Mouse (Mus musculus) adrenal gland, adult 18-20 months (tissue): Measurements from ENCODE around the gene Samd14. TPM values are rescaled to one million over a fixed set of nuclear protein-coding genes. Genes with fewer than 3 reads are reported as not detected.
A peak's percentile ranks its signal among the peaks of the same experiment; 100 is the strongest.
"Not testable (repeated sequence)": the region's sequence is repeated elsewhere in the genome, so short reads cannot be mapped to it uniquely, and the experiment has no call there.

Experiments
- DNase-seq, 2 experiments: peaks; one replicate each; pipeline ENCODE4 v3.0.0; 2021 to 2022; ENCODE audit warnings: low spot score in 2 of 2
- total RNA-seq, 2 experiments: library from RNA; stranded (reverse); gene quantifications; 1 replicate in 1 of 2; 2 replicates in 1 of 2; pipeline ENCODE4 v1.2.3; 2021

Gene Samd14
- total RNA-seq, 2 experiments from 2014 or later, result 3.7 TPM

DNA sequence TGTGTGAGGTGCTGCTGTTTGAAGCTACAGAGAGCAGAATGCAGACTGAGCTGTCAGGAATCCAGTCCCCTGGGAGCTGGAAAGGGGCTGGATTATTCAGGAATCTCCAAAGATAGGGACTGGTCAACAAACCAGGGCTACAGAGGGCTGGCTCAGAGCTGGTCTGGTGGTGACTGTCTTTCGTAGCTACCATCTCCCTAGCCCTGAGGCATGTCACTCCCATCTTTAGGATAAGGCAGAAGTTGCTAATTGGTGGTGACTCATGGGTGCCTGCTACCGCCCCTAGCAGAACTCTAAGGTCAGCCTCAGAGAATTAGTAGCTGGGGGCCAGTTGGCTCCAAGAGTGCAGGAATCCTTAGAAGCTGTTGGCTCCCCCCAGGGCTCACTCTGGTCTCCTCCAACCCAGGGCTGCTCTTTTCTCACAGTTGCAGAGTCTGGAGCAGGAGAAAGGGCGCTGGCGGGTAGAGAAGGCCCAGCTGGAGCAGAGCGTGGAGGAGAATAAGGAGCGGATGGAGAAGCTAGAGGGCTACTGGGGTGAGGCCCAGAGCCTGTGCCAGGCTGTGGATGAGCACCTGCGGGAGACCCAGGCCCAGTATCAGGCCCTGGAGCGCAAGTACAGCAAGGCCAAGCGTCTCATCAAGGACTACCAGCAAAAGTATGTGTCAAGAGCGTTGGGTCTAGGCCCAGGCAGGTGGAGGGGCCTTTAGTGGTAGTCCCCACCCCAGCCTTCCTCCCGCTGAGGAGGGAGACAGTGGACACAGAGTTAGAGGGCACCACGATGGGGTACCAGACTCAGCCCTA is 5.3 kb upstream of the Samd14 start:
- peak in 1 of 2 experiments; percentile 21 for DNase-seq

DNA sequence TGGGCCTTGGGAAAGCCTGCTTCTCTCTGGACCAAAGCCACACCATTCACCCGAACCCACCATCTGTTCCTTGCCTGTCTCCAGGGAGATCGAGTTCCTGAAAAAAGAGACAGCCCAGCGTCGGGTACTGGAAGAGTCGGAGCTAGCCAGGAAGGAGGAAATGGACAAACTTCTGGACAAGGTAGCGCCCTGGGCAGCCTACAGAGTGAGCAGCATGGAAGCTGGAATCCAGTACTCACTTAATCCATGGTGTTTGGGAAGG is 4.8 kb upstream of the Samd14 start:
- no peak for DNase-seq

DNA sequence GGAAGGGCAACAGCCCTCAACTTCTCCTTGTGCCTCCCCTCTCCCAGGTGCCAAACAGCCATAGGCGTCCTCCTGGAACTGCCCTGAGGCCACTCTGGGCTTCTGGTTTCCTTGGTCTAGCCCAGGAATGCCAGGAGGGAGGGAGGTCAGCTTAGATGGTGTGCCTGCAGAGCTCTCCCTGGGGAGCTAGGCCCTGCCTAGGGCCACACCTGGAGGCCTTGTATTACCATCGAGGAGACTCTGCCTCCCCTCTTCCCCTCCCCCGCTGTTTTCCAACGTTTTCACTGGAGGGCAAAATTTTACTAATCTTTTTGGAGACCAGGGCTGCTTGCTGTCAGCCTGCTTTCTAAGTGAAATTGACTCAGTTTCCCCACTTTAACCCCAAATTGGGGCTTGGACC is 3.6 kb upstream of the Samd14 start:
- peak in 1 of 2 experiments; percentile 29 for DNase-seq

DNA sequence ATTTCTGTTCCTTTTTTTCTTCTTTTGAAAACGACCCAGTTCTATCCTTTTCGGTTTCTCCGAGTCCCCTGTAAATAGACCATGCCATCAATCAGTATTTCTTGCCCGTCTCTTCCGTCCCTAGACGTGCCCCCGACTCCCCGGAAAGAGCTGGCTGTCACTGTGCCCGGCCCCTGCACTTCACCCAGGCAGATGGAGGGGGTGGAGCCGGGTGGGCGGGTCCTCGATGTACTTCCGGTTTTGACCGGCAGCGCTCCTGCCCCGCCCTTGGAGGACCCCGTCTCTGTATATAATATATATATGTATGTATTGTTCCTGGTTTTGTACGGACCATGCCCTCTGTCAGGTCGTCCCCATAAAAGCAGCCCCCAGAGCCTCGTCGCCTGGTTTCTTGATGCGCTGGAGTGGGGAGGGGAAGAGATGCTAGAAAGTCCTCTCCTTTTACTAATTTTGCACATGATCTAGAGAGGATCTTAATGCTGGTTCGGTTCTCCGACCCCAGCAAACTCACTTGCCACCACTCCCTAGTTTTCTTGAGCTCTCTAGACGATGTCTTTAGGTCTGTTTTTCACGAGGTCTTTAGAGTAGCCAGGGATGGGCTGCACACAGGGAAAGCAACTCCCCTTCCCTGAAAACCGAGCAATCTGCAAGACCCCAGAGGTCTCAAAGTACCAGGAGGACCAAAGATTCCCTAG is 3.0 kb upstream of the Samd14 start:
- peak; percentile 73 to 80 for DNase-seq

DNA sequence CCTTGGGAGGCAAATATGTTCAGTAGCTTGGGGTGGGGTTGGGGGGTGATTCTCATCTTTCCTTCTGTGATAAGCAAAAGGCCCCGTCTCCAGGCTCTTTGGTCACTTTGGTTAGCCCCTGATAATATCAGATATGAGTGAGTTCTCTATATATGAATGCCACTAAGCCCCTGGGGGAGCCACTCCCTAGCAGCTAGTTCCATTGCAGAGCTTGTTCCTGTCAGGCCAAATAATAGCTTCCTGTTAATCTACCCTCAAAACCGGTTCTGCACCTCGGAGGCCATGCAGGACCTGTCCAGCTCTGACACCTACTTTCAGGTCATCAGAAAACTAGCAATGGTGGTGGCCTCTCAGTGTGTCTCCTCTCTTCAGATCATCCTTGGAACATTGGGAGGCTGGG is 2.3 kb upstream of the Samd14 start:
- DNase-seq, result no peak

DNA sequence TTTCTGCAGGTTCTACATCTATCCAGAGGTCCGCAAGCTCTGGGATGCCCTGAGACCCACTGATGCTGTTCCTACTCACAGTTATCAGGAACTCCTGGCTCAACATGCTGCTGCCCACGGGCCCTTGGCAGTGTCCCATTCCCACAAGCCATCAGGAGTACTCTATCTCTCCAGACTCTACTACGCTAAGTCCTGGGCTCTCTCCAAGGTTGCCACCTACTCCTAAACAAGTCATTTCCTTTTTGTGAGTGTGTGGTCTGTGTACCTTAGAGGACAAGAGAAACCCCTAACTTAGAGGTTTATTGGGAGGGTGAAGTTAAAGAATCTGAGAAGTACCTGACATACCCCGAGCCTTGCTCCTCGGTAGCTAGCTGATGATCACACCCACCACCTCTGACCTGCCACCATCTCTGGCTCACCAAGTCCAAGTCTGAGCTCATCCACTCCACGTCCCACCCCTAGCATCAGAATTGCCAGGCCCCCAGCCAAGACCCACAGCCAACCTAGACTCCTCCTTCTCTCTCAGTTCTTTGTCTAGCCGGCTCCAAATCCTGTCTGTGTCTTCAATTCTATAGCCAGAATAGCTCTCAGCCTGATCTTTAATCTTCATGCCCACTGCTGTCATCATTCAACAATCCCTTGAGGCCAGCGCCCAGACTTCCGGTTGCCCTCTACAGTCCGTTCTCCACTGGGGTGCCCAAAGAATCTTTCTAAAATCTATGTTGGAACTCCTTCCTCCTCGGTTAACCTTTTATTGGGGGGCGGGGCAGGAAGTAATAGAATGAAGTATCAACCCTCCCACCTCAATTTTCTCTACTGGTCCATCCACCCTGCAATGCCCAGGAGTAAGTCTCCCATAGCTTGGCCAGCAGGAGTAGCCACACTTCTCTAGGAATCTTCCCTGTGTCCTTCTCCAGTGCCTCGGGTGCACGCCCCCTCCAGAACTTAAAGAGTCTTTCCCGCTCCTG is 734 bp upstream of the Samd14 start:
- no peak for DNase-seq

DNA sequence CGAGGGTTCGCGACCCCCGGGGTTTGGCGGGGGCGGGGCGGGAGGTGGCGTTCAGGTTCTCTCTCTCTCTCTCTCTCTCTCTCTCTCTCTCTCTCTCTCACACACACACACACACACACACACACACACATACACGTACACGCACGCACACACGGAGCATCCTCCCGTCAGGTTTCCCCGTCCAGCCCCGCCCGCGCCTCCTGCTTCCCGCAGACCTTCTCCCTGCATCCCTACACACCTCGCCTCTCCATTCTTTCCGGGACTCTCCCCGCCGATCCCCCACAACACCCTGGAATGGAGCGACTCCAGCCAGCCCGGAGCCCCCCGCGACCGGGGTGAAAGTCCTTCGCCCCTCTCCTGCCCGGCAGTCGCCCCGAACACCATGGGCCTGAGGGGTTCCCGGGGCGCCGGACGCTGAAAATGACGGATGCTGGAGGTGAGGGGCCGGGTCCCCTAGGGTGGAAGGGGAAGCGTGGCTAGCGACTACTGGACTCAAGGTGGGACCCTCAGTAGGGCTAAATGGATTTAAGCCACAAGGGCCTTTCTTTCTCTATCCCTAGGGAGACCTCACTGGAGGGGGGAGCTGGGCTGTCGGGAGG is 561 bp downstream of the Samd14 start:
- no peak for DNase-seq

DNA sequence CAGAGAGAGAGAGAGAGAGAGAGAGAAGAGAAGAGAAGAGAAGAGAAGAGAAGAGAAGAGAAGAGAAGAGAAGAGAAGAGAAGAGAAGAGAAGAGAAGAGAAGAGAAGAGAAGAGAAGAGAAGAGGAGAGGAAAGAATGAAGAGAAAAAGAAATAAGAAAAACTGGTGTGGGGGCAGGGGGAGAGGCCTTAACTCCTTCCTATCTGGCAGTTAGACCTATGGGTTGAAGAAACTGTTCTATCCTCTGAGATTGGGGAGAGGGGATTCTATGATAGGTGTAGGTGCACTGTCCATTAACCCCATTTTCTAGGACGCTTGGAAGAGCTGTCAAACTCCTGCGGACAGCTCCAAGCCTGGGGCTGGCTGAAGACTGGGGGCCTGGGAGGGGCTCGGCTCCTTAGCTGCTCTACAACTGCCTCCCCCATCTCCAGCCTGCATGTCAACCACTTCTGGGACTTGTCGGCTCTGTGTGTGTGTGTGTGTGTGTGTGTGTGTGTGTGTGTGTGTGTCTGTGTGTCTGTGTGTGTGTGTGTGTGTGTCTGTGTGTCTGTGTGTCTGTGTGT is 1.2 kb downstream of the Samd14 start:
- DNase-seq, result not testable (repeated sequence)

DNA sequence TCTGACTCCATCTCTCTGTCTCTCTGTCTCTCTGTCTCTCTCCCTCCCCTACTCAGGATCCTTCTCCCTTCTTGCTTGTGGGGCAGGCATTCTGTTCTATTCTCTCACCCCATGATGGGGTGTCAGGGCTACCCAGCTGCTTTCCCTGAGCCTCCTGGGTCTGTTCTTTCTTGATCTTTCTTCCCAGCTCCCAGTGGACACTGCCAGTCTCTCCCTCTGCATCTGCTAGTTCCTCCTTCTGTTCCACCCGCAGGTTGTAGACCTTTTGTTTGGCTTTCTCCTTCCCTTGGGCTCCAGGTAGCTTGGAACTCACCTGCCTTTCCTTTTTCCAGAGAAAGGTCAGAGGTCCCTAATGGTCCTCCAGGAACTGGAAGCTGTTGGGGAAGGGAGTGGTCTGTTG is 1.7 kb downstream of the Samd14 start:
- no peak for DNase-seq

DNA sequence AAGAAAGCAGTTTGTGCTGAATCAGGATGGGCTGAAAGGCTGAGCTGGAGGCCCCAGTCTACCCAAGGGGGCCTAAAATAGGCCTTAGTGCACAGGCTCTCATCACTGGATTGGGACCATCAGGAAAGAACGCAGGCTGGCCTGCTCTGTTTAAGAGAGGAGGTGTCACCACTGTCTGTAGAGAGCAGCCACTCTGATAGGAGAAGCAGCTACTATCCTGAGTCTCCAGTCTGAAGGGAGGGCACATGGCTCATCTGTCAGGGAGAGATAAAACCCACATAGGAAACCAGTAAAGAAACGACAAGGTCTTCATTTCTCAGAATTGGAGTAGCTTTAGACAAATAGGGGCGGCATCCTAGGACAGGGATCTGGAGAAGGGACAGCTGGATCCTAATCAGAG is 2.4 kb downstream of the Samd14 start:
- no peak for DNase-seq

DNA sequence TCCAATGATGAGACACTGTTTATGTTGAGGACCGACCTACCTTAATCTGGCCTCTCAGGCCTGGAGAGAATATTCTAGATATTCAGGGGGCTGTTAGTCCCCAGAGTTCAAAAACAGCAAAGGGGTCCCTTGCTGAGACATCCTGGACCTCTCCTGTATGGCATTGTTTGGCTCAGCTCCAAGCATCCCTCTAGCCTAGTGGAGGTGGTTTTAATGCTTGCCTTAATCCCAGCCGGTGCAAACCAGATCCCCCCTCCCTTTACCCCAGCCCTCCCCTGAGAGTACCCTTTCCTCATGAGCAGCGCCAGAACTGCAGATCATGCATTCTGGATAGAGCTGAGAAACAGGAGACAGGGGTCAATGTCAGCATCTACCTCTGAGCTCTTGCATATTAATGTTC is 2.8 kb downstream of the Samd14 start:
- DNase-seq, result no peak

DNA sequence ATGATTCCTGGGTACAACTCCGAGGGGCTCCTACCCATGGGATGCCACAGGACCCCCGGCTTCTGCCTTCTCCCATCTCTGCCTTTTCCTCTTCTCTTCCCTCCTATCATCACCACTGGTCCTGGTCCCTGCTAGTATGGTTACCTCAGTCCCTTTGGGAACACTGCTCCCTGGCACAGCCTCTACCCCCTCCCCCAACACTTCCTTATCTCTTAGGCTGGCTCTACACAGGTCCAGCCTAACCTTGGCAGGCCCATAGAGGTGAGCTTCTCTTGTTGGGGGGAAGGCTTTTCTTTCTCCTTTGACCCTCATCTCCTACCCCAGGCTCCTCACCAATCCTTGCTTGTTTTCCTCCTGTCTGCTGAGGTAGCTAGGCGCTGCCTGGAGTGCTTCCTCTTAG is 5.8 kb downstream of the Samd14 start:
- DNase-seq, result no peak

DNA sequence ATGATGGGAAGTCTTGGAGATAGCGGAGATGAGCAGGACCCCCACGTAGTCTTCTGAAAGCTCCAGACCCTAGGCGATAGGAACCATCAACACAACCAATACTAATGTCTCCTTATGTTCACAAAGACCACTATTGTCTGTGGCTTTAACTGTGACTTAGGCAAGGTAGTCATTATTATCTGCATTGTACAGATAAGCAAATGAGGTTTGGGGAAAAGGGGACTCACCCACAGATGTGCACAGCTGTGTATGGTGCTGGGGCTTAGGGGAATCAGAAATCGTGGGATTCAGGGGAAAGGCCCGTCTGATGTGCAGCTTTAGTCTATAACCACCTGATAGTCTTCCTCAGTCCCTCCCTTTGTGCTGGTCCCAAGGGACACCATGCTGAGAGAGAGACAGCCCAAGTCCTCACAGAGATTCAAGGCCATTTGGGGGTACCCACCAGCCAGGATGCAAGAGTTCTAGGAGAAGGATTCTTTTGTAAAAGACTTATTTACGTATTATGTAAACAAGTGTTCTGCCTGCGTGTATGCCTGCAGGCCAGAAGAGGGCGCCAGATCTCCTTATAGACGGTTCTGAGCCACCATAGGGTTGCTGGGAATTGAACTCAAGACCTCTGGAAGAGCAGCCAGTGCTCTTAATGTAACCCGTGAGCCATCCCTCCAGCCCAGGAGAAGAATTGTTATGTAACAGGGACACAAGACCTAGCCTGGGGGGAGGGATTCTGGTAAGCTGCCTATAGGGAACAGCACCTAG is 12.7 kb downstream of the Samd14 start:
- no peak for DNase-seq

DNA sequence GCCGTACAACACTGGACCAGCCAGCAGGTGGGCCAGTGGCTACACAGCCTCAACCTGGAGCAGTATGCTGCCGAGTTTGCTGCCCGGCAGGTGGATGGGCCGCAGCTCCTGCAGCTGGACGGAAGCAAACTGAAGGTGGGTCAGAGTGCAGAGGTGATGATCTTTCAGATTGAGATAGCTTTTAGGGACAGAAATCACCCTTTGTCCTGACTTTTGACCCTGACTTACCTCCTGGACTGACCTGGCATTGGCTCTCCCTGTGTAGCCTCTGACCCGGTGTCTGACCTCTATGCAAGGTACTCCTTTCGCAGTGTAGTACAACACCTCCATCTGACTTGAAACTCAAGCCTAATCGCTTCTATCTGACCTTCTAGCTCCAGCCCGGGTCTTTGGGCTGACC is 13.8 kb downstream of the Samd14 start:
- DNase-seq, result no peak

DNA sequence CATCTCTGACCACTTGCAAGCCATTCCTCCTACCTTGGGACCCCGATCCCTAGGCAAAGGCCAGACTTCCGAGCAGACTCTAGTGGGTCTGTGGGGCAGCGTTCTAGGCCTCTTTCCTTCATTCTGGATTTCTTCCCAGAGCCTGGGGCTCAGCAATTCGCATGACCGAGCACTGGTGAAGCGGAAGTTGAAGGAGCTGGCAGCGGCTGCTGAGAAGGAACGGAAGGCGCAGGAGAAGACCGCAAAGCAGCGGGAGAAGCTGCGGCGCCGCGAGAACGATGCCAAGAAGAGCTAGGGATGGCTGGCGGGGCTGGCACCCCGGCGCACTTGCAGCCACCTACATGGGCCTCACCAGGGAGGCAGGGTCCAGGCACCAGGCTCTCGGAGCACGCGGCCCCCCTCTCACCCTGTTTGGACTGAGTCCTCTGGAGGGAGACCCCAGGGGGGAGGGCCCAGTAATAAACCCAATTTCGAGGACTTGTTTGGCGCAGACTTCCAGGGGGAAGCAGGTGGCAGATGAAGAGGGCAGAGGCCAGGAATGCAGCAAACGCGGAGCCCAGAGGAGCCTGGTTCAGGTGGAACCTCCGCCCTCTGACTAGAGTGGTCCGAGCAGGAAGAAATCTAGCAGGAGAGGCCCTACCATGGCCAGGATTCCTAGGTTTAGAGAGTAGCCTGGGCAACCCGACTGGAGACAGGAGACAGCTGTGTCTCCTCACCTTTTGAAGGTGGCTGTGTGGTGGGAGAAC is 14.9 kb downstream of the Samd14 start:
- no peak for DNase-seq

DNA sequence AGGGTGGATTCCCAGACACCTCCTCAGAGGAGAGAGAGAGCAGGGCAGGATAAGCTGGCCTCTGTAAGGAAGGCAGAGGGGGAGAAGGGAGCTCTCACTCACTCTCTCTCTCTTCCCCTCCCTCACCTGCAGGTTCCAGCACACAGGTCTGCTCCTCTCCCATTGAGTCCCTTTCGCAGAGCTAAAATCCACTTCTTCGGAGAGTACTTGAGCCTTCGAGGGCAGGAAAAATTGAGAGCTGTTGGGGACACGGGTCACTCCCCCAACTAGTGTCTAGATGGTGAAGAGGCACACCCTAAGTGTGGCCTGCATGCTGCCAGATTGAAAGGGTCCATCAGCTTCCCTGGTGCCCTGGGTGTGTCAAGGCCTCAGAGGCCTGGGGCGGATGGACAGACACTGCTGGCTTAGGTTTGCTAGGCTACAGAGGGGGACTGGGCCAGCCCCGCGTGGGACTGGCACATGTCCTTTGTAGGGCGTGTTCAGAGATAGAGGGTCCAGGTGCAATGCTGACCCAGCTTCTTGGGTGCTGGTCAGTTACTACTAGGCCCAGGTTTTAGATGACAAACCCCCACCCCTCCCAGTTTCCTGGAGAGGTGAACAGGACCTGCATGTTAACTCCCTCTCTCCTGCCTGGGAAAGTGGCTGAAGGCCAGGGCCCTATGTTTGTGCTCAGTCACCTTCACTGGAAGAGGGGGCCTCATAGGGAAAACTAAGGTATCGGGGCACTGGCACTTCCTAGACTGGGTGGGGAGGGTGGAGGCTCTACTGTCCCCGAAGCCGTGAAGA is 15.7 kb downstream of the Samd14 start:
- no peak for DNase-seq

DNA sequence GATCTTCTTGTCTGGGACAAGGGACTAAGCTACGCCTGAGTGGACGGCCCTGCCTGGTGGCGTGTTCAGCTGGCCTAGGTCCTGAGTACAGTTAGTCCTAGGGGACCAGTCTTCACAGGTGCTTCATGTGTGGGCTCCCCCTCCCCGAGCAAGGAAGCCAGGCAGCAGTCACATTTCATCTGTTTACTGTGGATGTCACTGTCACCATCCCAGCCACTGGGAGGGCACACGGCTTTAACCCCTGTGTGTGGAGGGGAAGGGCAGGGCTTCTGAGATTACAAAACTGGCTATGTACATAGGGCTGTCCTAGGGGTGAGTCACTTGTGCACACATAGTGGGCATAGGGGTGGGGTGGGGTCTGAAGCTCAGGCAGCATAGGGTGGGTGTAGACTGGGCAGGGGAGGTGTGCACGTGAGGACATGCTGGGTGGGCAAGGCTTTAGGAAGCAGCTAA is 16.4 kb downstream of the Samd14 start:
- DNase-seq, result no peak

DNA sequence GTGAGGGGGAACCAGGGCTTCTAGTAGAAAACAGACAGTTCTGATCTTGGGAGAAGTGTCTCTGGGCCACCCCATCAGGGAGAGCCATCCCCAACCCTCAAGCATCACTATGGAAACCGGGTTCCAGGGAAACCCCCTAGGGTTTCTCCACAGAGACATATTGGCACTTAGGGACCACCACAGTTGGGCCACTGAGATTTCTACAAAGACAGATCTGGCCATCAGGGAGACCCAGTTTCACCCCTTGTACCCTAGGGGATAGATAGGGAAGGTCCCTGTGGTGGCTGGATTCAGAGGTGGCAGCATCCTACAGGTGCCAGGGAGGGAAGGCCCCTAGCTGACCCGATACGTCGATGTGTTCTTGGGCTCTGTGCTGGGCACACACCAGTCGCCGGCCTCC is 17.2 kb downstream of the Samd14 start:
- no peak for DNase-seq
